Mouse (Mus musculus) hindbrain, embryonic 16.5 days (tissue): ENCODE results near the gene Dcun1d3. TPM values are rescaled to one million over a fixed set of nuclear protein-coding genes. Genes with fewer than 3 reads are reported as not detected.

Experiments
- ATAC-seq: fragments of 200-750 bp; cut with Nextera tagmentation; 2 replicates; pipeline ENCODE4 v1.8.0; 2017; ENCODE audit warnings: moderate TSS enrichment, moderate library complexity
- H3K27ac ChIP-seq: fragments of 300-500 bp; sonication (generic); 2 replicates; pipeline ENCODE4 v1.5.1; 2014; ENCODE audit warnings: low read depth, mild to moderate bottlenecking, control low read depth, low read length, moderate library complexity
- H3K27me3 ChIP-seq: fragments of 300-500 bp; sonication (generic); replicated peaks from 2 replicates; pipeline ENCODE4 v1.6.1; 2014; ENCODE audit warnings: low read length; ENCODE audit not compliant: control insufficient read depth, insufficient read depth
- H3K36me3 ChIP-seq: fragments of 300-500 bp; sonication (generic); 2 replicates; pipeline ENCODE4 v1.6.1; 2014; ENCODE audit warnings: mild to moderate bottlenecking, low read length, moderate library complexity, mixed read lengths; ENCODE audit not compliant: control insufficient read depth, insufficient read depth
- H3K4me1 ChIP-seq: fragments of 300-500 bp; sonication (generic); 2 replicates; pipeline ENCODE4 v1.6.1; 2014; ENCODE audit warnings: low read depth, low read length; ENCODE audit not compliant: control insufficient read depth, insufficient read depth
- H3K4me2 ChIP-seq: fragments of 300-500 bp; sonication (generic); 2 replicates; pipeline ENCODE4 v1.6.1; 2014; ENCODE audit warnings: mild to moderate bottlenecking, low read length, control low read depth, moderate library complexity
- H3K4me3 ChIP-seq: fragments of 300-500 bp; sonication (generic); 2 replicates; pipeline ENCODE4 v1.5.1; 2014; ENCODE audit warnings: mild to moderate bottlenecking, low read length, control low read depth, moderate library complexity
- H3K9ac ChIP-seq: fragments of 300-500 bp; sonication (generic); 2 replicates; pipeline ENCODE4 v1.6.1; 2014; ENCODE audit warnings: low read depth, mild to moderate bottlenecking, control low read depth, low read length, moderate library complexity
- H3K9me3 ChIP-seq: fragments of 300-500 bp; sonication (generic); 2 replicates; pipeline ENCODE4 v1.6.1; 2014; ENCODE audit warnings: mild to moderate bottlenecking, low read length, moderate library complexity; ENCODE audit not compliant: control insufficient read depth
- WGBS: fragments of 180-500 bp; shearing (Covaris S2); extraction: QIAGEN DNeasy Blood & Tissue Kit; methylation state at CpG from one replicate; pipeline ENCODE4 v1.1.7; 2014; 5-methylcytosine and 5-hydroxymethylcytosine counted together
- polyA plus RNA-seq: library from polyadenylated mRNA; unstranded; fragments of >200 nt; fragmentation: Nextera tagmentation; extraction: Ambion mirVana; gene quantifications from 2 replicates; pipeline ENCODE4 v1.2.1, GENCODE M21; 2015

The Dcun1d3 gene
- polyA plus RNA-seq, 1 experiment from 2014 or later = 15.2 TPM

DNA sequence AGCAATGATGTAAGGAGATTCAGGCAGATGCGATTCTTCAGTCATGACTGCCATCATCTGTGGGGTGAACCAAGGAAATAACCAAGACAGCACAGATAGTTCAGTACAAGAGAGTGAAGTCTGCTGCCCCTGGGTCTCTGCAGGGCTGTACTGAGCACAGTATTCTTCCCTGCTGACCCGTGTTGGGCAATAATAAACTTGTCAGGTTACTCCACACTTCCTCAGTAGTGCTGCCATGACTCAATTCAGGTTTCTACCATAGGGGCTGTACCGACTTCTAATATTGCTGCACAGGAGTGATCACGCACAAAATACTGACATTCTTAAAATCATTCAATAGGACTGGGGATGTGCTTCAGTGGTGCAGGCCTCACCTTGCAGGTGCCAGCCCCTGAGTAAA, 16.9 kb downstream of the Dcun1d3 start:
- no peak overlapping the region for H3K27ac ChIP-seq
- no peak overlapping the region for H3K9ac ChIP-seq
- H3K4me2 ChIP-seq = no peak overlapping the region
- 97% methylated on average over 4 of the region's 4 CpGs for WGBS
- H3K4me3 ChIP-seq = no peak overlapping the region
- no peaks in the 10 kb centered on the region for H3K36me3 ChIP-seq
- H3K27me3 ChIP-seq = no peaks in the 10 kb centered on the region
- no peaks in the 10 kb centered on the region for H3K9me3 ChIP-seq
- no peaks in the 10 kb centered on the region for H3K4me1 ChIP-seq
- no peak for ATAC-seq

DNA sequence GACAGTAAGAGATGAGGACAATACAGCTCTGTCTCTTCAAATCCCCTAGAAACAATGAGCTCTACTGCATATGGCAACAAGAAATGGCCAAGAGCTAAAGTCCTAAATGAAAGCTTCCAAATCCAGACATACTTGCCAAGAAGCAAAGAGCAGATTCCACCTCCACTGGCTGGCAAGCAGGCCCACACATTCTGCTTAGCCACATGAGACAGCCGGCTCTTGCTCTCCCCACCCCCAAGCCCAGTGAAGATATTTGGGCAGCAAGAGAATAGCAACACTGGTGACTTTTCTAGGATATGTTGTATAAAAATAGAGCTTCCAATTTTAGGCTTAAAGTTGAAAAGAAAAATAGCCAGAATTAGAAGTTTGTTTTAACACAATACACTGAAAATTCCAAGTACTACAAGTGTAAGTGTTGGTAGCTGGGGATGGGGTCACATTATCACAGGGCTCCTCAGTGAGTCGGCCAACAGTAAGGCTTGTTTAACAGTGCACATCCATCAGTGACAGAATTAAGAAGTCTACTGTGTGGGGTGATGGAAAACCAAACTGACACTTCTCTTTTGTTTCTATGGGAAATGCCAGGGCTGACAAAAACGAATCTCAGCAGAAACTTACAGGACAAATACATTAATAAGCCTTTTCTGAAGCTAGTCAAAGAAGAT, 20.2 kb downstream of the Dcun1d3 start:
- ATAC-seq = peak; percentile 64
- Histone ChIP-seq H3K9ac (no peak overlapping the region), H3K4me1 (no peaks in the 10 kb centered on the region), H3K4me3 (no peak overlapping the region), H3K9me3 (no peaks in the 10 kb centered on the region), H3K27me3 (no peaks in the 10 kb centered on the region), H3K36me3 (no peaks in the 10 kb centered on the region), H3K27ac (no peak overlapping the region), H3K4me2 (no peak overlapping the region)
- WGBS = 49% methylated on average over 3 of the region's 3 CpGs

DNA sequence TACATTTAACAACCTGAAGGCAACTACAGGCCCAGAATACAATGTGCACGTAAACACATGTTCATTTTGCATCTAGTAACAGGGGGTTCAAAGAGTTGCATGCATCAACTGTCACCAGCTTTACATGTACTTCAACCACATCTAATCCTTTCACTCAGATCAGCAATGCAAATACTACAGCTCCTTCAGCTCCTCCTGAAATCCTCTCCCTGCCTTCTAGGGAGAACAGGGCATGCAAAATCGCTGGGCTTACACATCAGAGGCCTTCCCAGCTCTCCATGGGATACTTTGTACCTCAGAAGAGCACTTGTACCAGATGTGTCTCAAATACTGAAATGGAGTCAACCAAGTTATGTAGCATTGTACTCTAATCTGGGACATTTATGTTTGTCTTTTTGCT, 23.0 kb downstream of the Dcun1d3 start:
- Histone ChIP-seq H3K27ac (no peak overlapping the region), H3K36me3 (no peaks in the 10 kb centered on the region), H3K4me3 (no peak overlapping the region), H3K9me3 (no peaks in the 10 kb centered on the region), H3K27me3 (no peaks in the 10 kb centered on the region), H3K4me1 (no peaks in the 10 kb centered on the region), H3K9ac (no peak overlapping the region), H3K4me2 (no peak overlapping the region)
- WGBS = 33% methylated on average over 2 of the region's 2 CpGs
- no peak for ATAC-seq

DNA sequence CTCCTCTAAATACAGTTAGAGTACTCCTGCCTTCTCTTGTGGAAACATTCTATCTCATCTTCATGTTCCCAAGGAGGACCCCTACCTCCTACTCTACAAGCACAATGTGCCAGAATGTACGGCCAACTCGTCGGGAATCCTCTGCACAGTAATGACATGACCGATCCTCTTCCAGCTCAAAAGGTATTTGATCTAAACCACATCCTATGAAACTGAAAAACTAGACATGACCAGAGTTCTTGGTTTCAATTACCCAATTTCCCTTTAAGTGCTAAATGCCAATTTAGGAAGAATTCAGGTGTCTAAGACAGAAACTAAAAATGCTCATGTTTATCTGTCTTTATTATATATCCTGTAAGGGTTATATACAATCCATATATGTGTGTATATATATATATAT, 23.9 kb downstream of the Dcun1d3 start:
- Histone ChIP-seq H3K27me3 (no peaks in the 10 kb centered on the region), H3K4me3 (no peak overlapping the region), H3K36me3 (no peaks in the 10 kb centered on the region), H3K9ac (no peak overlapping the region), H3K27ac (no peak overlapping the region), H3K4me2 (no peak overlapping the region), H3K9me3 (no peaks in the 10 kb centered on the region), H3K4me1 (no peaks in the 10 kb centered on the region)
- ATAC-seq = no peak
- WGBS = 94% methylated on average over 4 of the region's 4 CpGs

DNA sequence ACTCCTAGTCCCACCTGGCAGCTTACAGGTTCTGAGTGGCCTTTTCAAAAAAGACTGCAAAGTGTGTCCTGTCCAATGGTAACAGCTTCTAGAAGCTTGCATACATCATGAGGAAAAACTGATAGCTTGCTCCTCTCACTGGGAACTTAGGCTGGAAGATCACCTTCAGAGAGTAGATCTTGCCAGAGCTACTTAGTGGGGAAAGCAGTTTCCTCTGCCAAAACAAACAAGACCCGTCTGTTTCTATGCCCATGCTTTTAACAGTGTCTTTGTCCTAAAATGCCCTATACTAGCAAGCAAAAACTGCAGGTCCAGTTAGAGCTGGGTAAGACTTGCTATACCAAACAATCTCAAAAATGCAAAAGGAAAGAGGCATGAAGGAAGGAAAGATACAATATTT, 30.0 kb downstream of the Dcun1d3 start:
- WGBS = 73% methylated on average over 1 of the region's 1 CpGs
- H3K27ac ChIP-seq = no peak overlapping the region
- H3K4me3 ChIP-seq = no peak overlapping the region
- no peak overlapping the region for H3K4me2 ChIP-seq
- ATAC-seq = no peak
- no peaks in the 10 kb centered on the region for H3K27me3 ChIP-seq
- no peak overlapping the region for H3K9ac ChIP-seq
- H3K9me3 ChIP-seq = no peaks in the 10 kb centered on the region
- no peaks in the 10 kb centered on the region for H3K36me3 ChIP-seq
- H3K4me1 ChIP-seq = peaks cover 9% of the 10 kb centered on the region

DNA sequence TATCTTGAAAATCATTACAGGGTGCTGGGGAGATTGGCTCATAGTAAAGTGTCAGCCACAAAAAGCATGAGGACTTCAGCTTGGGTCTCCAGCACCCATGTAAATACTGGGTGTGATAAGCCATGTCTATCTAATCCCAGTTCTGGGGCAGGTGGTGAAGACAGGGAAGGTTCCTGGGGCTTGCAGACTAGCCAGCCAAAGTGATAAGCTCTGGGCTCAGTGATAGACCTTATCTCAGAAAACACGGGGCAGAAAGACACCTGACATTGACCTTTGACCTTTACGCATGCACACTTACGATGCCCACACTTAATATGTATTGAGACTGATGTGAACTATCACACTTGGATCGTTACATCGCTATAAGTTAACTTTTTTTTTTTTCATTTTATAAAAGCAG, 31.6 kb downstream of the Dcun1d3 start:
- Histone ChIP-seq H3K9me3 (no peaks in the 10 kb centered on the region), H3K9ac (no peak overlapping the region), H3K4me3 (no peak overlapping the region), H3K27me3 (no peaks in the 10 kb centered on the region), H3K4me2 (no peak overlapping the region), H3K4me1 (peaks cover 9% of the 10 kb centered on the region), H3K27ac (no peak overlapping the region), H3K36me3 (0 out of 2 replicates have a peak, but pooled peaks cover under 1% of the 10 kb centered on the region)
- ATAC-seq = no peak
- 91% methylated on average over 5 of the region's 5 CpGs for WGBS

DNA sequence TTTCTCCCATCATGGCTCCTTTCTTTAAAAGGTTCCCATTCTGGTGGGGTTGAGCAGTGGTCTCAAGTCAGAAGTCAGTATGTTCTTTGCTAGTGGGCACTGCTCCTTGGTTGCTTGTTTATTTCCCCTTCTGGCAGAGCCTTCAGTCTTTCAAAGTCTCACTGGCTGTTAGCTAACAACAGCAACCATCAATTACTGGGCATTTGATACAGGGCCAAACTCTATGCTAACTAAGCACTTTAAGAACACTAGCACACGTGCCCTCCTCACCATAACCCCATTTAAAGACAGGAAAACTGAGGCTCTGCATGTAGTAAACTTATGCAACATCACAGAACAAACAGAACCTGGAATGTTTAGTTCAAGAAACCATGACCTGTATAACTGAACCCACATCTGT, 33.9 kb downstream of the Dcun1d3 start:
- H3K27me3 ChIP-seq = no peaks in the 10 kb centered on the region
- ATAC-seq = peak; percentile 31; the same call in 1 of the 2 replicates
- H3K9ac ChIP-seq = no peak overlapping the region
- H3K9me3 ChIP-seq = no peaks in the 10 kb centered on the region
- no peak overlapping the region for H3K4me3 ChIP-seq
- no peak overlapping the region for H3K4me2 ChIP-seq
- H3K36me3 ChIP-seq = 0 out of 2 replicates have a peak, but pooled peaks cover 4% of the 10 kb centered on the region
- WGBS = 30% methylated on average over 1 of the region's 1 CpGs
- H3K4me1 ChIP-seq = peaks cover 9% of the 10 kb centered on the region
- H3K27ac ChIP-seq = peak overlapping the region; percentile 64

DNA sequence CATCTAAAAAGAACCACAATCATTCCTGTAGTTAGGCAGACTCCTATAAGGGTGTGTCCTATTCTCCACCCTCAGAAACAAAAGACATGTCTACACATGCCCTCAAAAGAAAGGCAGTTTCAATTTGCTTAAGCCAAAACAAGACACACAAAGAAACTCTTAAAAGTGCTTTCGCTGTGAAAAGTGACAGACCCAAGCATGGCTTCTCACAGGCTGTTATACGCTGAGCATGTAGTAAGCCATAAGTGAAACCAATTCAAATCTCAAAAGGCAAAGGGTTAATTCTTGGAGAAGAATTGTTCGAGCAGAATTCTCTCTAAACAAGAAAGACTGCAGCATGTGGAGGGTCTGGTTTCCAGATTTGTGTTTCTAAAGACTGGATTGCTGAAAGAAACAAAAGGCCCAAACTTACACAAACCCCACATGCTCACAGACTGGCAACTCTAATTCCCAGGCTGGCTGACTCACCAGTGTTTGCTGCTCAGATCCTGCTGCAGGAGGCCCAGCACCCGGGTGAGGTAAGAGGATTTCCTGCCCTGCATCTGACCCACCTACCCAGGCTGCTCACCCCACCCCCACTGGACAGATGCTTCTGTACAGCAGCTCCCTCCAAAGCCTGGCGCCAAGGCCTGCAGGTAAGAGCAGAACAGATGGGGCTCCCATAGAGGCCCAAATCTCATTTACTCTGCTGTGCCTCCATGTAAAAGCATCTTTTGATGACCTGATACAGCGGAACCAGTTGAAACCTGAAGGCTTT, 34.6 kb downstream of the Dcun1d3 start:
- peak; percentile 81 for ATAC-seq
- no peaks in the 10 kb centered on the region for H3K9me3 ChIP-seq
- H3K4me1 ChIP-seq = peaks cover 9% of the 10 kb centered on the region
- no peak overlapping the region for H3K4me3 ChIP-seq
- H3K9ac ChIP-seq = 0 out of 2 replicates have a peak overlapping the region, but pooled peaks have one; percentile 35
- peak overlapping the region; percentile 64 for H3K27ac ChIP-seq
- H3K4me2 ChIP-seq = no peak overlapping the region
- 24% methylated on average over 6 of the region's 6 CpGs for WGBS
- H3K36me3 ChIP-seq = 0 out of 2 replicates have a peak, but pooled peaks cover 4% of the 10 kb centered on the region
- H3K27me3 ChIP-seq = no peaks in the 10 kb centered on the region

DNA sequence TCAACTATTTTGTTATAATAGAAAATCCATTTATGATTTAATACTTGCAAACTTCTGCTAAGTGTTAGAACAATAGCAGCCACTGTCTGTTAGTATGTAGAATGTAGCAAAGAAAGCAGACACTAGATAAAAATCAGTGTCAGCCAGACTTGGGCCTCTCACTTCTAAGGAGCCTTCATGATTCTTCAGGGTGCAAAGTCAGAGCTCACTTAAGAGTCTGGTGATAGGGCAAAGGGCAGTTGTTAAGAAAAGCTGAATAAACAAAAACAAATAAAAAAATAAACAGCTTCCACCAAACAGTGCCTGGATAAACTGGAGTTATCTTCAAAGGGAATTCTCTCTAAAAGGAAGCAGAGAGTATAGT, 35.1 kb downstream of the Dcun1d3 start:
- peaks cover 9% of the 10 kb centered on the region for H3K4me1 ChIP-seq
- H3K9me3 ChIP-seq = no peaks in the 10 kb centered on the region
- no peak overlapping the region for H3K4me3 ChIP-seq
- no peak overlapping the region for H3K27ac ChIP-seq
- no peak overlapping the region for H3K4me2 ChIP-seq
- H3K27me3 ChIP-seq = no peaks in the 10 kb centered on the region
- H3K9ac ChIP-seq = no peak overlapping the region
- 0 out of 2 replicates have a peak, but pooled peaks cover 4% of the 10 kb centered on the region for H3K36me3 ChIP-seq
- no peak for ATAC-seq
